Mouse (Mus musculus) small intestine, adult 2 months (tissue): ENCODE measurements around the gene Fkbp14. TPM values are rescaled to one million over a fixed set of nuclear protein-coding genes. Genes with fewer than 3 reads are reported as not detected.

Experiments used
- H3K27ac ChIP-seq: fragments of 200-500 bp; 2 replicates; pipeline ENCODE4 v1.5.1; 2012; ENCODE audit warnings: low read depth, low read length, control low read depth, inconsistent platforms; ENCODE audit not compliant: insufficient read depth
- H3K27me3 ChIP-seq: fragments of 200-500 bp; 2 replicates; pipeline ENCODE4 v1.6.1; 2012; ENCODE audit warnings: mild to moderate bottlenecking, moderate library complexity, low read length, inconsistent platforms; ENCODE audit not compliant: control insufficient read depth, insufficient read depth
- H3K36me3 ChIP-seq: fragments of 200-500 bp; 2 replicates; pipeline ENCODE4 v1.6.1; 2012; ENCODE audit warnings: mild to moderate bottlenecking, low read length, control low read depth, inconsistent platforms; ENCODE audit not compliant: control insufficient read depth, insufficient read depth
- H3K4me1 ChIP-seq: fragments of 200-500 bp; 2 replicates; pipeline ENCODE4 v1.6.1; 2012; ENCODE audit warnings: low read length, inconsistent platforms, mixed read lengths; ENCODE audit not compliant: control insufficient read depth, insufficient read depth, insufficient read length
- H3K4me3 ChIP-seq: fragments of 200-500 bp; 2 replicates; pipeline ENCODE4 v1.5.1; 2012; ENCODE audit warnings: low read depth, mild to moderate bottlenecking, control low read depth, inconsistent platforms, low read length, moderate library complexity
- CTCF ChIP-seq: fragments of 200-500 bp; IDR thresholded peaks from 2 replicates; pipeline ENCODE4 v1.5.1; 2012; ENCODE audit warnings: low read depth, mild to moderate bottlenecking, control low read depth, inconsistent platforms, low read length, moderate library complexity, mixed read lengths; ENCODE audit not compliant: insufficient replicate concordance, insufficient read length; ENCODE audit errors: extremely low read depth
- POLR2A ChIP-seq: fragments of 200-500 bp; IDR thresholded peaks from 2 replicates; pipeline ENCODE4 v1.6.1; 2012; ENCODE audit warnings: low read depth, mild to moderate bottlenecking, control low read depth, inconsistent platforms, low read length, moderate library complexity
- WGBS: fragments of 180-500 bp; shearing (Covaris S2); methylation state at CpG from one replicate; pipeline ENCODE4 v1.1.7; 2018; 5-methylcytosine and 5-hydroxymethylcytosine counted together
- polyA plus RNA-seq: library from polyadenylated mRNA; depleted of rRNA; stranded (reverse); fragments of >200 nt; gene quantifications from 2 replicates; pipeline ENCODE4 v1.2.3, GENCODE M21; 2012; rRNA removed

Fkbp14 gene
- polyA plus RNA-seq, 1 experiment: 0.30 TPM

- no peak for TF ChIP-seq CTCF
- TF ChIP-seq POLR2A: no peak
- WGBS: 79% methylated on average over 4 of the region's 4 CpGs
- Histone ChIP-seq H3K27ac (no peak overlapping the region), H3K36me3 (no peaks in the 10 kb centered on the region), H3K4me3 (no peak overlapping the region), H3K27me3 (no peaks in the 10 kb centered on the region), H3K4me1 (0 out of 2 replicates have a peak, but pooled peaks cover 2% of the 10 kb centered on the region)
Observed at GRCm38 (mm10) chr6:54535485-54535884, 61.6 kb downstream of the Fkbp14 start.

- no peak overlapping the region for H3K27ac ChIP-seq
- H3K27me3 ChIP-seq: peaks cover 4% of the 10 kb centered on the region; the same call in 1 of the 2 replicates
- no peaks in the 10 kb centered on the region for H3K36me3 ChIP-seq
- 60% methylated on average over 8 of the region's 8 CpGs for WGBS
- TF ChIP-seq POLR2A: no peak
- H3K4me1 ChIP-seq: 0 out of 2 replicates have a peak, but pooled peaks cover 2% of the 10 kb centered on the region
- no peak overlapping the region for H3K4me3 ChIP-seq
Observed at GRCm38 (mm10) chr6:54531048-54531481, 66.0 kb downstream of the Fkbp14 start.

GRCm38 (mm10) chr6:54530182-54530581 is 66.9 kb downstream of the Fkbp14 start:
- Histone ChIP-seq H3K36me3 (no peaks in the 10 kb centered on the region), H3K27ac (no peak overlapping the region), H3K27me3 (peaks cover 4% of the 10 kb centered on the region; the same call in 1 of the 2 replicates), H3K4me3 (no peak overlapping the region), H3K4me1 (0 out of 2 replicates have a peak, but pooled peaks cover 2% of the 10 kb centered on the region)
- TF ChIP-seq POLR2A: no peak
- no peak for TF ChIP-seq CTCF
- 82% methylated on average over 2 of the region's 2 CpGs for WGBS

- 75% methylated on average over 8 of the region's 8 CpGs for WGBS
- 0 out of 2 replicates have a peak, but pooled peaks cover 2% of the 10 kb centered on the region for H3K4me1 ChIP-seq
- no peak overlapping the region for H3K4me3 ChIP-seq
- TF ChIP-seq POLR2A: no peak
- no peak for TF ChIP-seq CTCF
- H3K27me3 ChIP-seq: peaks cover 4% of the 10 kb centered on the region; the same call in 1 of the 2 replicates
- H3K36me3 ChIP-seq: no peaks in the 10 kb centered on the region
- H3K27ac ChIP-seq: no peak overlapping the region
Observed at GRCm38 (mm10) chr6:54528666-54529065, 68.4 kb downstream of the Fkbp14 start.

Other genes with a start within 250 kb of the Fkbp14 start
- gene Wipf3, start 167.7 kb downstream of the Fkbp14 start, polyA plus RNA-seq: 4.2 and 8.8 TPM in 2 replicates
- 0.48 and 0.53 TPM in 2 replicates for gene Scrn1, start 30.8 kb downstream of the Fkbp14 start, polyA plus RNA-seq
- 3.5 and 5.1 TPM in 2 replicates for gene Plekha8, start 2.2 kb downstream of the Fkbp14 start, polyA plus RNA-seq
- 2.8 and 3.8 TPM in 2 replicates for gene Mturn, start 84.3 kb upstream of the Fkbp14 start, polyA plus RNA-seq
- 3.8 and 7.0 TPM in 2 replicates for gene Znrf2, start 219.6 kb upstream of the Fkbp14 start, polyA plus RNA-seq